Mouse (Mus musculus): ENCODE results near the gene Trim2. TPM values are rescaled to one million over a fixed set of nuclear protein-coding genes. Genes with fewer than 3 reads are reported as not detected.

Trim2 gene
- polyA plus RNA-seq (2011; ENCODE audit: insufficient read depth, insufficient read length, low replicate concordance, missing spikeins), result 2.8 and 10.2 TPM in 2 replicates

GRCm38 (mm10) chr3:84306777-84307176 is at the start of gene Trim2:
Gene Trim2 (minus strand): TSS chr3:84306877.
- Histone ChIP-seq H3K4me1 (ENCODE audit: control insufficient read depth, insufficient read depth, low read length) (no peaks in the 10 kb centered on the region), H3K27ac (ENCODE audit: control insufficient read depth, insufficient read depth, low read depth, low read length, poor library complexity) (no peak within 1 kb of the TSS), H3K4me3 (replicated peaks; ENCODE audit: control insufficient read depth, low read depth, low read length) (no peak within 1 kb of the TSS)
- 94% methylated on average over 3 of the region's 3 CpGs for WGBS
- no peak for TF ChIP-seq POLR2A (IDR thresholded peaks at IDR 0.05; ENCODE audit: borderline replicate concordance, control insufficient read depth, low read depth, low read length)
- no peak for TF ChIP-seq CTCF (IDR thresholded peaks at IDR 0.05; ENCODE audit: control insufficient read depth, insufficient read depth, low read length)

- Histone ChIP-seq H3K4me1 (ENCODE audit: control insufficient read depth, insufficient read depth, low read length) (peaks cover 3% of the 10 kb centered on the region), H3K4me3 (replicated peaks; ENCODE audit: control insufficient read depth, low read depth, low read length) (no peak overlapping the region), H3K27ac (ENCODE audit: control insufficient read depth, insufficient read depth, low read depth, low read length, poor library complexity) (no peak overlapping the region)
- 22% methylated on average over 12 of the region's 12 CpGs for WGBS
- TF ChIP-seq POLR2A (IDR thresholded peaks at IDR 0.05; ENCODE audit: borderline replicate concordance, control insufficient read depth, low read depth, low read length) (no peak), CTCF (IDR thresholded peaks at IDR 0.05; ENCODE audit: control insufficient read depth, insufficient read depth, low read length) (peak; percentile 17; the same call in 1 of the 2 replicates)
These were observed 49.4 kb upstream of the Trim2 start for GRCm38 (mm10) chr3:84355930-84356689.

GRCm38 (mm10) chr3:84352353-84353034 is 45.8 kb upstream of the Trim2 start:
- Histone ChIP-seq H3K4me3 (replicated peaks; ENCODE audit: control insufficient read depth, low read depth, low read length) (no peak overlapping the region), H3K27ac (ENCODE audit: control insufficient read depth, insufficient read depth, low read depth, low read length, poor library complexity) (no peak overlapping the region), H3K4me1 (ENCODE audit: control insufficient read depth, insufficient read depth, low read length) (peaks cover 4% of the 10 kb centered on the region)
- WGBS, result 25% methylated on average over 5 of the region's 5 CpGs
- TF ChIP-seq CTCF (IDR thresholded peaks at IDR 0.05; ENCODE audit: control insufficient read depth, insufficient read depth, low read length), result peak; percentile 83
- TF ChIP-seq POLR2A (IDR thresholded peaks at IDR 0.05; ENCODE audit: borderline replicate concordance, control insufficient read depth, low read depth, low read length), result no peak

- H3K27ac ChIP-seq (ENCODE audit: control insufficient read depth, insufficient read depth, low read depth, low read length, poor library complexity), result no peak overlapping the region
- no peak for TF ChIP-seq POLR2A (IDR thresholded peaks at IDR 0.05; ENCODE audit: borderline replicate concordance, control insufficient read depth, low read depth, low read length)
- no peak for TF ChIP-seq CTCF (IDR thresholded peaks at IDR 0.05; ENCODE audit: control insufficient read depth, insufficient read depth, low read length)
- H3K4me3 ChIP-seq (replicated peaks; ENCODE audit: control insufficient read depth, low read depth, low read length), result no peak overlapping the region
- peaks cover 4% of the 10 kb centered on the region; the same call in 1 of the 2 replicates for H3K4me1 ChIP-seq (ENCODE audit: control insufficient read depth, insufficient read depth, low read length)
- WGBS, result 27% methylated on average over 6 of the region's 6 CpGs
These were observed 43.6 kb upstream of the Trim2 start for GRCm38 (mm10) chr3:84350311-84350710.

GRCm38 (mm10) chr3:84349771-84350170 is 43.1 kb upstream of the Trim2 start:
- 84% methylated on average over 10 of the region's 10 CpGs for WGBS
- no peak for TF ChIP-seq CTCF (IDR thresholded peaks at IDR 0.05; ENCODE audit: control insufficient read depth, insufficient read depth, low read length)
- Histone ChIP-seq H3K4me1 (ENCODE audit: control insufficient read depth, insufficient read depth, low read length) (peaks cover 4% of the 10 kb centered on the region; the same call in 1 of the 2 replicates), H3K4me3 (replicated peaks; ENCODE audit: control insufficient read depth, low read depth, low read length) (no peak overlapping the region), H3K27ac (ENCODE audit: control insufficient read depth, insufficient read depth, low read depth, low read length, poor library complexity) (no peak overlapping the region)

- WGBS, result 83% methylated on average over 4 of the region's 4 CpGs
- H3K4me1 ChIP-seq (ENCODE audit: control insufficient read depth, insufficient read depth, low read length), result peaks cover 4% of the 10 kb centered on the region; the same call in 1 of the 2 replicates
- no peak for TF ChIP-seq CTCF (IDR thresholded peaks at IDR 0.05; ENCODE audit: control insufficient read depth, insufficient read depth, low read length)
- no peak for TF ChIP-seq POLR2A (IDR thresholded peaks at IDR 0.05; ENCODE audit: borderline replicate concordance, control insufficient read depth, low read depth, low read length)
- no peak overlapping the region for H3K4me3 ChIP-seq (replicated peaks; ENCODE audit: control insufficient read depth, low read depth, low read length)
- H3K27ac ChIP-seq (ENCODE audit: control insufficient read depth, insufficient read depth, low read depth, low read length, poor library complexity), result no peak overlapping the region
These were observed 40.7 kb upstream of the Trim2 start for GRCm38 (mm10) chr3:84347426-84347825.

- TF ChIP-seq POLR2A (IDR thresholded peaks at IDR 0.05; ENCODE audit: borderline replicate concordance, control insufficient read depth, low read depth, low read length), result no peak
- no peak overlapping the region for H3K27ac ChIP-seq (ENCODE audit: control insufficient read depth, insufficient read depth, low read depth, low read length, poor library complexity)
- 52% methylated on average over 10 of the region's 10 CpGs for WGBS
- no peak overlapping the region for H3K4me3 ChIP-seq (replicated peaks; ENCODE audit: control insufficient read depth, low read depth, low read length)
- H3K4me1 ChIP-seq (ENCODE audit: control insufficient read depth, insufficient read depth, low read length), result peaks cover 4% of the 10 kb centered on the region; the same call in 1 of the 2 replicates
These were observed 39.9 kb upstream of the Trim2 start for GRCm38 (mm10) chr3:84346456-84347150.

- Histone ChIP-seq H3K27ac (ENCODE audit: control insufficient read depth, insufficient read depth, low read depth, low read length, poor library complexity) (no peak overlapping the region), H3K4me3 (replicated peaks; ENCODE audit: control insufficient read depth, low read depth, low read length) (no peak overlapping the region), H3K4me1 (ENCODE audit: control insufficient read depth, insufficient read depth, low read length) (peaks cover 4% of the 10 kb centered on the region; the same call in 1 of the 2 replicates)
- WGBS, result 30% methylated on average over 6 of the region's 6 CpGs
- no peak for TF ChIP-seq POLR2A (IDR thresholded peaks at IDR 0.05; ENCODE audit: borderline replicate concordance, control insufficient read depth, low read depth, low read length)
- TF ChIP-seq CTCF (IDR thresholded peaks at IDR 0.05; ENCODE audit: control insufficient read depth, insufficient read depth, low read length), result no peak
These were observed 38.9 kb upstream of the Trim2 start for GRCm38 (mm10) chr3:84345646-84345980.

Data from bone marrow, adult 2 months (tissue).